Mouse (Mus musculus) lung, postnatal 0 days (tissue): ENCODE measurements at regions not wholly inside any gene's neighbourhood (a gene's known extent, or its start where the extent isn't known, plus 50 kb on each side); places are given as distances from the start of the nearest gene placed in this dataset.

Experiments used
- CTCF ChIP-seq: IDR thresholded peaks from 2 replicates; pipeline ENCODE4 v1.5.1; 2016; ENCODE audit warnings: antibody characterized with exemption, mild to moderate bottlenecking
- EP300 ChIP-seq: IDR thresholded peaks from 2 replicates; pipeline ENCODE4 v1.6.1; 2016; ENCODE audit warnings: antibody characterized with exemption, mild to moderate bottlenecking, control low read depth

DNA sequence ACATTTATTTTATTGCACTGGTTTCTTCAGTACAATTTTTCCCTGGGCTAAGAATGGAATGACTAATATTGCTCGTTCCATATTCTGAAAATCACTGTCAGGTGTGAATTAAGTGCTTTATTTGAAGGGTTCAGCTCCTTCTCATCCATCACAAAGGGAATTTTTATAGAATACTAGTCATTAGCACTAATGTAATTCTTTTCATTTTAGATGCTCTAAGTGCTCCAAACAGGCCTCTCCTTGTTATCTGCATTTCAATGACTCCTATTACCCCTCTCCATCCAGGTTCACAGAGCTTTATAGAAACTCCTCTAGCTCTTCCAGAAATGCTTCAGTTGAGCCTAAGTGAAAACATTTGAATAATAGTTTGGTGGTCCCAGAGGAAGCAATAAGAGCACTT lies 431.5 kb upstream of the Sel1l start:
- TF ChIP-seq EP300 (no peak), CTCF (no peak)
